Mouse (Mus musculus): ENCODE results near the gene Noxo1.
"Not testable (repeated sequence)": the region's sequence is repeated elsewhere in the genome, so short reads cannot be mapped to it uniquely, and the experiment has no call there.

The Noxo1 gene

GRCm38 (mm10) chr17:24676877-24677276, 19.2 kb upstream of the Noxo1 start:
- no peak for DNase-seq (ENCODE audit: low spot score)

GRCm38 (mm10) chr17:24677500-24678080, 18.4 kb upstream of the Noxo1 start:
- DNase-seq (ENCODE audit: low spot score): no peak

GRCm38 (mm10) chr17:24686514-24686913, 9.5 kb upstream of the Noxo1 start:
- no peak for DNase-seq (ENCODE audit: low spot score)

DNA sequence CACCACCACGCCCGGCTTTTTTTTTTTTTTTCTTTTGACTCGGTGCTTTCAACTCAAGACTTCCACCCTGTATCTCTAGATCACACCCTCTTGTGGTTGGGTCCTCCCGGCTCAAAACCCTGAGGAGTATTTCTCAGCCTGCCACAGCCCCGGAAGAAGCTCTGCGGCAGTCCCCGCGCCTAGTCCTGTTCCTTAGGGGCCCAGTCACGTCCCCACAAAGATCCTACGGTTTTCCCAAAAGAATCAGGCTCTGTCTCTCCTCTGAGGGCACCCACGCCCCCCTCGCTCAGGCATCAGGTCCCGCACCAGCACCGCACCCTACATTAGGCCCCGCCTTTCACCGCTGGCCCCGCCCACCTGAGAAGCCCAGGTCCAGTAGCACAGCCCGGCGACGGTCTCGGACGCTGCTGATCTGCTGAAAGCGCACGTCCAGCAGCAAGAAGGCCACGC, 8.9 kb upstream of the Noxo1 start:
- no peak for DNase-seq (ENCODE audit: low spot score)

- DNase-seq (ENCODE audit: low spot score): no peak
Observed at GRCm38 (mm10) chr17:24687599-24687998, 8.4 kb upstream of the Noxo1 start.

DNA sequence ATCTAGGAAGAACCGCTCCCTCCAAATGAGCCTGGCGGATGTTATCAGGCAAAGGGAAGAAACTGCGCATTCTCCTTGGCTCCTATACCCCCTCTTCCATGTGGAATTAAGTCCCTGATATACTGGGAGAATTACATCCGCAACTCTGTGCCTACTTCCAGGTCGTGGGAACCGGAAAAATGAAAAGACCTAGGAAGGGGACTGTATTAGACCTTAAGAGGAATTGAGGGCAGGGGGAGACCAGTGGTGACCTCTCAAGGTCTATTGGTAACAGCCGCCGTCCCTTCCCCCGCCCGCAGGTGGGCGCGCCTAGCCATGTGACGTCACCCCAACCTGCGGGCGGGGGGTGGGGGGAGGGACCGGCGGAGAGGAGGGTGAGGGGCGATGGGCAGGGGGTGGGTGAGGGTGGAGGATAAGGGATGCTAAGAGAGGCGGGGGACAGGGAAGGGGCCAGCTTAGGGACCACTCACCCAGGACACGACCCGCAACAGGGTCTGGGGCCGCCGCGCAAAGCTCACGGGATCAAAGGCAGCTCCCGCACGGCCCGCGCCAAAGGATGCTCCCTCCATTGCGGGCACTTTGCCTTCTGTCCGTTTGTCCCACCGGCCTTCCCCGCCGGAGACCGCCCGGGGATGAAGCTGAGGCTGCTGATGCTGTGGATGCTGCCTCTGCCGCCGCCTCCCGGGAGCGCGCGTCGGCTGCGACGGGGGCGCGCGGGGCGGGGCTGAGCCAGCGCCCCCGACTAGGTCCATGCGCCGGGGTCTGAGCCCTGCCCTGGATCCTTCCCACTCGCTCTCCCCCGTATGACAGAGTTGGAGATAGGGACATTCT, 6.6 kb upstream of the Noxo1 start, which contains the start of gene Syngr3:
Gene Syngr3 (minus strand): TSS at position 705 of the 831 bp plus-strand sequence.
- DNase-seq (ENCODE audit: low spot score): no peak

GRCm38 (mm10) chr17:24692385-24692784, 3.6 kb upstream of the Noxo1 start:
- DNase-seq (ENCODE audit: low spot score): no peak

- no peak for DNase-seq (ENCODE audit: low spot score)
Observed at GRCm38 (mm10) chr17:24695326-24696010, 566 bp upstream of the Noxo1 start.

GRCm38 (mm10) chr17:24697985-24698384, 2.0 kb downstream of the Noxo1 start:
- DNase-seq (ENCODE audit: low spot score): no peak

DNA sequence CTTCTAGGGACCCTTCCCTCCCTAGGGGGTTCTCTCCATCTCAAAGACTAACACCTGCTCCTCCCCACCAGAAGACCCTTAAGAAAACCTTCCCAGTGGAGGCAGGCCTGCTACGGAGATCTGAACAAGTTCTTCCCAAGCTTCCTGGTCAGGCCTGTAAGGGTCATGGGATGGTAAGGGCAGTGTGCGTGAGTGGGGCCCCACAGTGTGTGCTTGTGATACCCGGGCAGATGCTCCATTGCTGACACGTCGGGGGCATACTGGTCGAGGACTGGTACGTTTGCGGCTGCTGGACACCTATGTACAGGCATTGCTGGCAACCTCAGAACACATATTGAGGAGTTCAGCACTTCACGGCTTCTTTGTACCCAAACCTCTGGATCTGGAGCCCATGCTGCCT, 2.7 kb downstream of the Noxo1 start:
- no peak for DNase-seq (ENCODE audit: low spot score)

DNA sequence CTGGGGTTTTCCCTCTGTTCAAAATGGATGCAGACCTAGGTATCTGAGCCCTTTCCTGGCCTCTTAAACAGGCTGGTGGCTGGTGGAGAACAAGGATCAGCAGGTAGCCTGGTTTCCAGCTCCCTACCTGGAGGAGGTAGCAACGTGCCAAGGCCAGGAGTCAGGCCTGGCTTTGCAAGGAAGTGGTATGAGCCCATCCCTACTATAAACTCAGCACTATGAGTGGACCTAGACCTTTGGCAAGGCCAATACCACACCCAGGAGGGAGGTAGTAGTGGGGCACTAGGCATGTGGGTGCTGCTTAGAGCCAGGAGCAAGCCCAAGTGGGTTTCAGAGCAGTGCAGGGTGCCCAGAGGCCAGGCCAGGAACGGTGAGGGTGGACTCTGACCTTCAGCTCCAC, 3.4 kb downstream of the Noxo1 start:
- DNase-seq (ENCODE audit: low spot score): no peak

DNA sequence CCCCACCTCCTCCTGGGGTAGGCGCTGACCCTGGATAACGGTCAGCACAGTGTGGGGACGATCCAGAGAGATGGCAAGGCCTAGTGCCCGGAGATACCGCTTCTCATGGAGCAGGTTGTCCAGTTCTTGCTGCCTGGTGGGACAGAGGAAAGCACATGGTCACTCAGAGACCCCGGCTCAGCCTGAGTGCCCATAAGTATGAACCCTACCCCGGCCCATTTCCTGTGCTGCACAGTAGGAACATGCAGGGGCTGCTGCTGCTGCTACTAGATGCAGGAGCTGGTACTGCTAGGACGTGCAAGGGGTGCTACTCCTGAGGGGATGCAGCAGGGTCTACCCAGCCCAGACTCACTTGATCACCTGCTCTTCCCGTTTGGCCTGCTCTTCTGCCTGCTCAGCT, 5.2 kb downstream of the Noxo1 start:
- DNase-seq (ENCODE audit: low spot score): no peak

- no peak for DNase-seq (ENCODE audit: low spot score)
Observed at GRCm38 (mm10) chr17:24705821-24706220, 9.8 kb downstream of the Noxo1 start.

GRCm38 (mm10) chr17:24706982-24707800, 11.2 kb downstream of the Noxo1 start, which contains the start of gene Tbl3:
Gene Tbl3 (minus strand): TSS chr17:24707660.
- DNase-seq (ENCODE audit: low spot score): peak; percentile 94

DNA sequence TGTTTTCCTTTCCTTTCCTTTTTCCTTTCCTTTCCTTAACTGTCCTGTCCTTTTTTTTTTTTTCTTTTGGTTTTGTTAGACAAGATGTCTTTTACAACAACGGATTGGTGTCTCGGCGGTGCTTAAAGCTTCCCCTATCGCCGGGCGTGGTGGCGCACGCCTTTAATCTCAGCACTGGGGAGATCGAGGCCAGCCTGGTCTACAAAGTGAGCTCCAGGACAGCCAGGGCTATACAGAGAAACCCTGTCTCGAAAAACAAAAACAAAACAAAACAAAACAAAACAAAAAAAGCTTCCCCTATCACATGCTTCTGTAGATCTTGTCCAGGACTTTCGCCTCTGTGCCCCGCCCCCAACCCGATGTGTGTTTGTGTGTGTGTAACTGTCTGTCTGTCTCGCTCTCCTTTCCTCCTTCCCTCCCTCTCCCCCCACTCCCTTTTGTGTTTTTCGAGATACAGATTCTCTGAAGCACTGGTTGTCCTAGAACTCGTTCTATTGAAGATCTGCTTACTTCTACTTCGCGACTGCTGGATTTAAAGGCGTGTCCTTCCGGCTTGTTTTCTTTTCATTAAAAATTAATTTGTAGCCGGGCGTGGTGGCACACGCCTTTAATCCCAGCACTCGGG, 11.9 kb downstream of the Noxo1 start:
- no peak for DNase-seq (ENCODE audit: low spot score)

- DNase-seq (ENCODE audit: low spot score): no peak
Observed at GRCm38 (mm10) chr17:24708646-24709045, 12.6 kb downstream of the Noxo1 start.

DNA sequence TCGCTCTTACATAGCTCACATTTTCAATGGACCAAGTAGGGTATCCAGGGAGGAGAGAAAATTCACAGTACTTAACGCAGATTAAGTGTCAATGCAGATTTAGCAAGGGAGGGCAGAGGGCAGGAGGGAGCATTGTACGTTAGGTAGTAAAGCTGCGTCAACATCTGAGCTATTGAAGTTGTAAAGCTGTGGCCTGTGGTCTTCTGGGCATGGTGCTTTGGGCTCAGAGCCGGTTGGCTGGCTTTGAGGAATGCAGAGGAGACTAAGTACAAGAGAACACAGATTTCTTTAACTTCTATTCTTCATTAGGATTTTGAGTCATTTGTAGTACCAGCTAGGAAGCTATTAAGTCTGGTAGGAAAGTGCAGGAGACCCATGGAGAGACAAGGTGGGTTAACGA, 19.5 kb downstream of the Noxo1 start:
- no peak for DNase-seq (ENCODE audit: low spot score)

GRCm38 (mm10) chr17:24716166-24716682, 20.2 kb downstream of the Noxo1 start:
- DNase-seq (ENCODE audit: low spot score): no peak

DNA sequence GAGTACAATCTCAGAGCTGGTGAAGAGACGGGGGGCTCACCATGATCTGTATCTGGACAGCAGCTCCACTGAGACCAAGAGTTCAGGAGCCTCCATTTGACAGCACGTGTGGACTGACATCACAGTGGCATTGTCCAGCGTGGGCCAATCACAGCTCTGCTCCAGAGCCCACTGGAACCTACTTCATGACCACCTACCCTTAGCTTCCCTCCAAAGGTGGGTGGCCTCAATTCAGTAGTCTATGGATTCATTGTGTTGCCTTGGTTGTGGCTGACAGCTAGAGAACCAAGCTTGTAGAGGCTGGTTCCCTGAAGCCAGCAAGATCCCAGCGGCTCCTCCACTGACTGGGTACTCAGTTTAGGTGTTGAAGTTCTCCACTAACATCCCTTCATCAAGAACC, 21.9 kb downstream of the Noxo1 start, which contains the start of the genes Rnf151 and Rps2:
Gene Rnf151 (minus strand): TSS at position 121 of the 400 bp plus-strand sequence.
Gene Rps2 (plus strand): TSS at position 174 of the 400 bp plus-strand sequence.
- DNase-seq (ENCODE audit: low spot score): no peak

DNA sequence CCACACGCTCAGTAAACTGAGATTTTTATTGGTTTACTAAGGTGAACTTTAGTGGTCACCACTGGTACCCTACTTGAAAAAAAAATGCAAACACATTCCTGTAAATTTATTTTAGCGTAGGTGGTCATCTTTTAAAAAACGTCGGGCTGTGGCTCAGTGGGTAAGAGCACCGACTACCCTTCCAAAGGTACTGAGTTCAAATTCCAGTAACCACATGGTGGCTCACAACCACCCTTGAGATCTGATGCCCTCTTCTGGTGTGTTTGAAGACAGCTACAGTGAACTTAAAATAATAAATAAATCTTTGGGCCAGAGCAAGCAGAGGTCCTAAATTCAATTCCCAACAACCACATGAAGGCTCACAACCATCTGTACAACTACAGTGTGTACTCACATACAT, 22.9 kb downstream of the Noxo1 start:
- DNase-seq (ENCODE audit: low spot score): not testable (repeated sequence)

Data from layer of hippocampus, adult 11-12 months (tissue).